In the genomic region with DNA sequence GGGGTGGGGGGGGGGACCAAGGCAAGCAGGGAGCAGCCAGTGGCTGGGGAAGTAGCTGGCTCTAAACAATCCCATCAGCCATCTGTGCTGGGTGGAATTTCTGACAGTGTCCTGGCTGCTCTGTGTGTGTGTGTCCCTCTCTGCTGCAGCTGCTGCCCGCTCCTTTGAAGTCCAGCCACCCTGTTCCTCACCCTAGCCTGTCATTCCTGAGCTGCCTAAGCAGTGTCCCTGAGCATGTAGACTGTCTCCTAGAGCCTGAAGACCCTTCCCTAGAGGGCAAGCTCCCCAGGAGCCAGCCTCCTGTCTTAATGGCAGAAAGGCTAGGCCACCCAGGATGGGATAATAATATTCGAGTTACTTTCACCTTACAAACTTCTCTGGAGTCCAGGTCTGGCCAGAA, we compare ENCODE assay signal across 9 mouse cellular contexts. TPM values are rescaled to one million over a fixed set of nuclear protein-coding genes. Genes with fewer than 3 reads are reported as not detected.
DNase-seq lines count a peak whose midpoint lies in the region; ATAC-seq lines count a peak whose summit lies in the region.
"Had no signal": no experiment of that assay in that cellular context is flagged by ENCODE, and none has a peak within 500 bp of the region (broad histone marks: within the 10 kb centered on the region; RNA-seq: fewer than 3 reads in every experiment).

No protein-coding gene starts in this region.

- 39% methylated on average over 2 of the region's 2 CpGs for WGBS in hindbrain, embryonic 13.5 days

- peak; percentile 97 for DNase-seq in heart, adult 11 months
- DNase-seq in heart, adult 9 months (ENCODE audit: low spot score in 2 of 2): no peak
- DNase-seq in skeletal muscle tissue, adult 2 months (ENCODE audit: low read depth, low spot score): peak; percentile 92
- no peak for DNase-seq in spleen, adult 18-20 months
- no peak for DNase-seq in B cell, adult 2 months
- DNase-seq: right cerebral cortex, adult 18-20 months had no signal

- peak overlapping the region; percentile 35; the same call in 1 of the 2 replicates for H3K27ac ChIP-seq in hindbrain, embryonic 13.5 days

- H3K9ac ChIP-seq in hindbrain, embryonic 13.5 days: peak overlapping the region; percentile 49; the same call in 1 of the 2 replicates

- H3K4me2 ChIP-seq in hindbrain, embryonic 13.5 days: no peak overlapping the region

- no peak for ATAC-seq in megakaryocyte, adult 5-6 weeks (ENCODE audit: poor library complexity, severe bottlenecking)
- ATAC-seq in hindbrain, embryonic 13.5 days (ENCODE audit: low FRiP score): no peak

- H3K4me1 ChIP-seq in megakaryocyte, embryonic 14.5 days: peaks cover 96% of the 10 kb centered on the region
- peaks cover 79% of the 10 kb centered on the region for H3K4me1 ChIP-seq in hindbrain, embryonic 13.5 days (replicated peaks)

- peak overlapping the region; percentile 31 for H3K4me3 ChIP-seq in megakaryocyte, embryonic 14.5 days (replicated peaks)
- H3K4me3 ChIP-seq in hindbrain, embryonic 13.5 days: no peak overlapping the region

- H3K27me3 ChIP-seq in megakaryocyte, embryonic 14.5 days (replicated peaks): no peaks in the 10 kb centered on the region
- no peaks in the 10 kb centered on the region for H3K27me3 ChIP-seq in hindbrain, embryonic 13.5 days

- no peaks in the 10 kb centered on the region for H3K9me3 ChIP-seq in megakaryocyte, embryonic 14.5 days
- H3K9me3 ChIP-seq in hindbrain, embryonic 13.5 days: no peaks in the 10 kb centered on the region

- H3K36me3 ChIP-seq in megakaryocyte, embryonic 14.5 days (replicated peaks; ENCODE audit: low read length): peaks cover 71% of the 10 kb centered on the region
- H3K36me3 ChIP-seq in hindbrain, embryonic 13.5 days: no peaks in the 10 kb centered on the region

RNA-seq across cellular contexts. Expression of gene Mrps23, which starts 47.8 kb away (rescaled TPM):
- 62.3 and 197 TPM in 2 replicates for polyA plus RNA-seq in megakaryocyte, embryonic 14.5 days (2012; ENCODE audit: insufficient read depth, low replicate concordance)
- total RNA-seq in megakaryocyte, adult 5-6 weeks (2015): 59.0 and 62.2 TPM in 2 replicates
- 39.4 and 73.3 TPM in 2 replicates for total RNA-seq in megakaryocyte, adult 5-6 weeks (2017)
- polyA plus RNA-seq in hindbrain, embryonic 13.5 days (2015; fragmentation: Nextera tagmentation; extraction: Ambion mirVana): 71.1 TPM in 2 replicates

RNA-seq across cellular contexts. Expression of gene Cuedc1, which starts 58.5 kb away (rescaled TPM):
- 294 and 346 TPM in 2 replicates for polyA plus RNA-seq in megakaryocyte, embryonic 14.5 days (2012; ENCODE audit: insufficient read depth, low replicate concordance)
- 0.67 and 0.73 TPM in 2 replicates for total RNA-seq in megakaryocyte, adult 5-6 weeks (2015)
- 1.3 and 2.2 TPM in 2 replicates for total RNA-seq in megakaryocyte, adult 5-6 weeks (2017)
- 46.4 and 49.5 TPM in 2 replicates for polyA plus RNA-seq in hindbrain, embryonic 13.5 days (2015; fragmentation: Nextera tagmentation; extraction: Ambion mirVana)

Comparison
In these comparisons a context has a peak if more than half of its experiments do, and no peak if none do; other contexts are left out.
1. DNase-seq: peak in heart, adult 11 months (single experiment) and skeletal muscle tissue, adult 2 months (single experiment); none in heart, adult 9 months (0 of 2), spleen, adult 18-20 months (0 of 2) and B cell, adult 2 months (0 of 2).